Mouse (Mus musculus) stomach, postnatal 0 days (tissue): Measurements from ENCODE around the gene Herc3. TPM values are rescaled to one million over a fixed set of nuclear protein-coding genes. Genes with fewer than 3 reads are reported as not detected.
"Not testable (repeated sequence)": the region's sequence is repeated elsewhere in the genome, so short reads cannot be mapped to it uniquely, and the experiment has no call there.

ENCODE experiments used
- ATAC-seq: fragments of 200-750 bp; cut with Nextera tagmentation; 2 replicates; pipeline ENCODE4 v1.8.0; 2017; ENCODE audit not compliant: low FRiP score, low TSS enrichment
- DNase-seq: peaks from one replicate; pipeline ENCODE4 v3.0.0-alpha.2; 2016; ENCODE audit warnings: low spot score
- H3K27ac ChIP-seq: fragments of 300-500 bp; sonication (generic); replicated peaks from 2 replicates; pipeline ENCODE4 v1.5.1; 2014; ENCODE audit warnings: mild to moderate bottlenecking, control low read depth
- H3K27me3 ChIP-seq: fragments of 300-500 bp; sonication (generic); 2 replicates; pipeline ENCODE4 v1.6.1; 2014; ENCODE audit warnings: low read length; ENCODE audit not compliant: control insufficient read depth, insufficient read depth
- H3K36me3 ChIP-seq: fragments of 300-500 bp; sonication (generic); 2 replicates; pipeline ENCODE4 v1.6.1; 2014; ENCODE audit warnings: low read length, mixed read lengths; ENCODE audit not compliant: control insufficient read depth, insufficient read depth
- H3K4me1 ChIP-seq: fragments of 300-500 bp; sonication (generic); replicated peaks from 2 replicates; pipeline ENCODE4 v1.6.1; 2014; ENCODE audit warnings: antibody characterized with exemption; ENCODE audit not compliant: control insufficient read depth, insufficient read depth
- H3K4me2 ChIP-seq: fragments of 300-500 bp; sonication (generic); replicated peaks from 2 replicates; pipeline ENCODE4 v1.6.1; 2014; ENCODE audit warnings: low read depth, mild to moderate bottlenecking, control low read depth, moderate library complexity
- H3K4me3 ChIP-seq: fragments of 300-500 bp; sonication (generic); 2 replicates; pipeline ENCODE4 v1.5.1; 2014; ENCODE audit warnings: low read depth, low read length, control low read depth
- H3K9ac ChIP-seq: fragments of 300-500 bp; sonication (generic); 2 replicates; pipeline ENCODE4 v1.6.1; 2014; ENCODE audit warnings: mild to moderate bottlenecking, low read length, control low read depth, mixed read lengths
- H3K9me3 ChIP-seq: fragments of 300-500 bp; sonication (generic); 2 replicates; pipeline ENCODE4 v1.6.1; 2016; ENCODE audit warnings: low read length; ENCODE audit not compliant: control insufficient read depth
- CTCF ChIP-seq: IDR thresholded peaks from 2 replicates; pipeline ENCODE4 v1.5.1; 2016; ENCODE audit warnings: antibody characterized with exemption, low read depth, mild to moderate bottlenecking, moderate library complexity
- EP300 ChIP-seq: optimal IDR thresholded peaks from 2 replicates; pipeline ENCODE3; 2016; ENCODE audit warnings: antibody characterized with exemption
- WGBS: fragments of 180-500 bp; shearing (Covaris S2); extraction: QIAGEN DNeasy Blood & Tissue Kit; methylation state at CpG from one replicate; pipeline ENCODE4 v1.1.7; 2014; 5-methylcytosine and 5-hydroxymethylcytosine counted together
- polyA plus RNA-seq: library from polyadenylated mRNA; unstranded; fragments of >200 nt; fragmentation: Nextera tagmentation; extraction: Ambion mirVana; gene quantifications from 2 replicates; pipeline ENCODE4 v1.2.1, GENCODE M21; 2015

Gene Herc3
- polyA plus RNA-seq, 1 experiment from 2014 or later = 11.0 TPM

DNA sequence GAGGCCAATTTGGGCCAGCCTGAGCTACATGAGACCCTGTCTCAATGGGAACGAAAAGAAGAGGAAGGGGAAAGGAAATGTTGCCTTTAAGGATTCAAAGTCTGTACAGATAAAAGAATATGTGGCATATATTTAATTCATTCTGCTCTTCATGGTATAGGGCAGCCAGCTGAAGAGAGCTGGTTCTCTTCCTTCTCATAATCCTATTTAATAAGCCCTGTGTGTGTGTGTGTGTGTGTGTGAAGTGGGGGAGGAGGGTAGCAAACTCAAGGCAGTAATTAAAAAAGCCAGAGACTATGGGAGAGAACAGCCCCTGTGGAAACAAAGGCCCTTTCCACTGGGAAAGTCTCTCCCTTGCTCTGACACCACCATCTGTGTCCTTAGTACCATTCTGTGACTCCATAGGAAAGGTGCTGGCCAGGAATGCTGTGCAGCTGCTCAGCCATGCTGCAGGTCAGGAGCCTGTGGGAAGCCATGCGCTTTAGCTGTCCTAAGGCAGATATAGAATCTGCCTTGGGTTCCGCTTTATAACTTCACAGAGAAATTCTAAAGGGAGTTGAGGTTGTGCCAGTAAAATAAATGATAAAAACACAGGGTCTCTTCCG, 32.5 kb downstream of the Herc3 start:
- DNase-seq (no peak), ATAC-seq (no peak)
- H3K4me3 ChIP-seq = no peak overlapping the region
- no peaks in the 10 kb centered on the region for H3K4me1 ChIP-seq
- H3K27ac ChIP-seq = no peak overlapping the region
- H3K27me3 ChIP-seq = no peaks in the 10 kb centered on the region
- WGBS = 94% methylated on average over 4 of the region's 4 CpGs
- no peak overlapping the region for H3K9ac ChIP-seq
- TF ChIP-seq EP300 = no peak
- no peak for TF ChIP-seq CTCF
- H3K36me3 ChIP-seq = no peaks in the 10 kb centered on the region
- H3K4me2 ChIP-seq = no peak overlapping the region
- H3K9me3 ChIP-seq = no peaks in the 10 kb centered on the region

DNA sequence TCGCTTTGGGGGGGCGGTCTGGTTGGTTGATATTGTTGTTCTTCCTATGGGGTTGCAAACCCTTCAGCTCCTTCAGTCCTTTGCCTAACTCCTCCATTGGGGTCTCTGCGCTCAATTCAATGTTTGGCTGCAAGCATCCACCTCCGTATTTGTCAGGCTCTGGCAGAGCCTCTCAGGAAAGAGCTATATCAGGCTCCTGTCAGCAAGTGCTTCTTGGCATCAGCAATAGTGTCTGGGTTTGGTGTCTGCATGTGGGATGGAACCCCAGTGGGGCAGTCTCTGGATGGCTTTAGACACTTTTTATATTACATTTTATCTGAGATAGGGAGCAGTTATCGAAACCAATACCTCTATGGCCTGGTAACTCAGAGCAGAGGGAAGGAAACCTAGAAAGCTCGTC, 36.6 kb downstream of the Herc3 start:
- not testable (repeated sequence) for H3K9me3 ChIP-seq, ATAC-seq, H3K4me1 ChIP-seq, H3K27me3 ChIP-seq, H3K4me2 ChIP-seq, DNase-seq, H3K4me3 ChIP-seq, H3K36me3 ChIP-seq, H3K9ac ChIP-seq, H3K27ac ChIP-seq
- 95% methylated on average over 6 of the region's 6 CpGs for WGBS

GRCm38 (mm10) chr6:58879572-58879971, 48.3 kb downstream of the Herc3 start:
- Histone ChIP-seq H3K9me3 (no peaks in the 10 kb centered on the region), H3K4me3 (no peak overlapping the region), H3K27ac (no peak overlapping the region), H3K4me1 (no peaks in the 10 kb centered on the region), H3K36me3 (no peaks in the 10 kb centered on the region), H3K27me3 (no peaks in the 10 kb centered on the region), H3K9ac (no peak overlapping the region), H3K4me2 (no peak overlapping the region)
- TF ChIP-seq EP300 (no peak), CTCF (no peak)
- DNase-seq (no peak), ATAC-seq (no peak)
- WGBS = 66% methylated on average over 4 of the region's 4 CpGs

DNA sequence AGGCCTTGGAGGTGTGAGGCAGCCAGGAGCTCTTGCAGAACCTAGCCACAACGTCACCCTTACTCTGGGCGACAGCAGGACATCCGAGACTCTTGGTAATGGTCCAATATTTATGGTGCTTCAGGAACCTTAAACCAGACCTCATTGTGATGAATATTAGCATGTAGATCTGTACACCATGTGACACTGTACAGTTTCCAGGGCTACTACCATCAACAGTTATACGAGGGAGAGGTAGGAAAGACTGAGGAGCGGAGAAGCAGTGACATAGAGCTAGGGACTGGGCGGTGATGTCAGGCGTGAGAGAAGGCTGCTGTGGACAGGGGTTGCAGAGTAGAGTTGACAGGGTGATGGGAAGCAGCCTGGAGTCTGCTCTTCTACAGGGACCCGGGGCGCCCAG, 48.7 kb downstream of the Herc3 start:
- no peak overlapping the region for H3K9ac ChIP-seq
- 91% methylated on average over 9 of the region's 9 CpGs for WGBS
- no peaks in the 10 kb centered on the region for H3K4me1 ChIP-seq
- TF ChIP-seq EP300 (no peak), CTCF (no peak)
- H3K27ac ChIP-seq = no peak overlapping the region
- no peaks in the 10 kb centered on the region for H3K36me3 ChIP-seq
- no peaks in the 10 kb centered on the region for H3K27me3 ChIP-seq
- H3K4me3 ChIP-seq = no peak overlapping the region
- no peak for DNase-seq
- ATAC-seq = 0 out of 2 replicates have a peak, but pooled peaks have one; percentile 47
- no peak overlapping the region for H3K4me2 ChIP-seq
- no peaks in the 10 kb centered on the region for H3K9me3 ChIP-seq

DNA sequence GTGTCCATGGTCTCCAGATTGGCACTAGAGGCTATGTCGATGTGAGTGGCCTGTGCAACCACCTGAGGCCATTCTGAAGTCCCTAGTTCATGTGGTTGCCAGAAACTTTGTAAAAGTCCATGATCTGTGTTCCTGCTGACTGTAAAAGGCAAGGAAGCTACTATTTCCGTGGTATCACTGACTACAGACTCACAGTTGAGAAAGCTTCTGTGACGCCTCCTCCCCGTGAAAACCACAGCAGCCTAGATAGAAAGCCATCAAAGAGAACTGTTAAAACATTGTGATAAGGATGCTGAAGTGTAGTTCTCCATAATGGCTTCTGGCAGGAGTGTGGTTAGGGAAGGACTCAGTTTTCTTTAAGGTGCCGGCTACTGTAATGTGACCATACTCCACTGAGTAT, 49.6 kb downstream of the Herc3 start:
- no peak overlapping the region for H3K4me3 ChIP-seq
- no peak overlapping the region for H3K9ac ChIP-seq
- no peak overlapping the region for H3K4me2 ChIP-seq
- no peaks in the 10 kb centered on the region for H3K36me3 ChIP-seq
- no peak overlapping the region for H3K27ac ChIP-seq
- H3K27me3 ChIP-seq = no peaks in the 10 kb centered on the region
- ATAC-seq = no peak
- H3K4me1 ChIP-seq = no peaks in the 10 kb centered on the region
- TF ChIP-seq EP300 (no peak), CTCF (no peak)
- no peaks in the 10 kb centered on the region for H3K9me3 ChIP-seq
- DNase-seq = no peak
- WGBS = 83% methylated on average over 5 of the region's 5 CpGs

- Histone ChIP-seq H3K4me1 (no peaks in the 10 kb centered on the region), H3K9ac (no peak overlapping the region), H3K4me2 (no peak overlapping the region), H3K36me3 (no peaks in the 10 kb centered on the region), H3K4me3 (no peak overlapping the region), H3K9me3 (no peaks in the 10 kb centered on the region), H3K27me3 (no peaks in the 10 kb centered on the region), H3K27ac (no peak overlapping the region)
- no peak for ATAC-seq
- TF ChIP-seq CTCF = peak; percentile 41
- no peak for TF ChIP-seq EP300
- 82% methylated on average over 3 of the region's 3 CpGs for WGBS
- DNase-seq = no peak
Observed at GRCm38 (mm10) chr6:58881363-58881762, 50.1 kb downstream of the Herc3 start.
